Mouse (Mus musculus): ENCODE results near the gene Tmem116.
"Not testable (repeated sequence)": the region's sequence is repeated elsewhere in the genome, so short reads cannot be mapped to it uniquely, and the experiment has no call there.

Tmem116 gene

GRCm38 (mm10) chr5:121462967-121463366, 11.3 kb downstream of the Tmem116 start:
- DNase-seq (ENCODE audit: low spot score): no peak

GRCm38 (mm10) chr5:121463601-121464250, 12.0 kb downstream of the Tmem116 start:
- no peak for DNase-seq (ENCODE audit: low spot score)

- DNase-seq (ENCODE audit: low spot score): no peak
These were observed 17.9 kb downstream of the Tmem116 start for GRCm38 (mm10) chr5:121469566-121469965.

- no peak for DNase-seq (ENCODE audit: low spot score)
These were observed 20.7 kb downstream of the Tmem116 start for GRCm38 (mm10) chr5:121472411-121472810.

GRCm38 (mm10) chr5:121474610-121475009, 22.9 kb downstream of the Tmem116 start:
- no peak for DNase-seq (ENCODE audit: low spot score)

GRCm38 (mm10) chr5:121476040-121476439, 24.3 kb downstream of the Tmem116 start:
- DNase-seq (ENCODE audit: low spot score): no peak

GRCm38 (mm10) chr5:121477680-121478079, 26.0 kb downstream of the Tmem116 start:
- peak; percentile 77 for DNase-seq (ENCODE audit: low spot score)

GRCm38 (mm10) chr5:121484801-121485200, 33.1 kb downstream of the Tmem116 start:
- no peak for DNase-seq (ENCODE audit: low spot score)

GRCm38 (mm10) chr5:121493305-121493704, 41.6 kb downstream of the Tmem116 start:
- no peak for DNase-seq (ENCODE audit: low spot score)

GRCm38 (mm10) chr5:121500719-121501118, 49.0 kb downstream of the Tmem116 start:
- DNase-seq (ENCODE audit: low spot score): no peak

GRCm38 (mm10) chr5:121501424-121501996, 49.8 kb downstream of the Tmem116 start:
- DNase-seq (ENCODE audit: low spot score): not testable (repeated sequence)

- no peak for DNase-seq (ENCODE audit: low spot score)
These were observed 51.5 kb downstream of the Tmem116 start, which contains the start of gene Adam1b for GRCm38 (mm10) chr5:121503231-121503630. Gene Adam1b (minus strand): TSS chr5:121503435.

- no peak for DNase-seq (ENCODE audit: low spot score)
These were observed 55.2 kb downstream of the Tmem116 start for GRCm38 (mm10) chr5:121506846-121507245.

GRCm38 (mm10) chr5:121510009-121510408, 58.3 kb downstream of the Tmem116 start:
- DNase-seq (ENCODE audit: low spot score): no peak

GRCm38 (mm10) chr5:121518983-121519382, 67.3 kb downstream of the Tmem116 start:
- DNase-seq (ENCODE audit: low spot score): no peak

GRCm38 (mm10) chr5:121519758-121520157, 68.1 kb downstream of the Tmem116 start:
- DNase-seq (ENCODE audit: low spot score): not testable (repeated sequence)

- no peak for DNase-seq (ENCODE audit: low spot score)
These were observed 74.2 kb downstream of the Tmem116 start for GRCm38 (mm10) chr5:121525774-121526450.

- no peak for DNase-seq (ENCODE audit: low spot score)
These were observed 74.8 kb downstream of the Tmem116 start for GRCm38 (mm10) chr5:121526526-121526925.

GRCm38 (mm10) chr5:121526961-121527360, 75.3 kb downstream of the Tmem116 start:
- no peak for DNase-seq (ENCODE audit: low spot score)

GRCm38 (mm10) chr5:121534521-121534920, 82.8 kb downstream of the Tmem116 start:
- DNase-seq (ENCODE audit: low spot score): peak; percentile 31

- DNase-seq (ENCODE audit: low spot score): no peak
These were observed 83.4 kb downstream of the Tmem116 start for GRCm38 (mm10) chr5:121535116-121535515.

GRCm38 (mm10) chr5:121536921-121537555, 85.3 kb downstream of the Tmem116 start:
- no peak for DNase-seq (ENCODE audit: low spot score)

GRCm38 (mm10) chr5:121537588-121537987, 85.9 kb downstream of the Tmem116 start:
- no peak for DNase-seq (ENCODE audit: low spot score)
